Mouse (Mus musculus) midbrain, postnatal 0 days (tissue): ENCODE data around the gene Il12rb2. TPM values are rescaled to one million over a fixed set of nuclear protein-coding genes. Genes with fewer than 3 reads are reported as not detected.

Source experiments
- ATAC-seq: fragments of 200-750 bp; cut with Nextera tagmentation; 2 replicates; pipeline ENCODE4 v1.8.0; 2017; ENCODE audit warnings: moderate number of reproducible peaks, mild to moderate bottlenecking, moderate TSS enrichment, moderate library complexity; ENCODE audit not compliant: low FRiP score
- DNase-seq: peaks from one replicate; pipeline ENCODE4 v3.0.0-alpha.2; 2015; ENCODE audit warnings: low spot score
- H3K27ac ChIP-seq: fragments of 300-500 bp; sonication (generic); 2 replicates; pipeline ENCODE4 v1.5.1; 2014; ENCODE audit warnings: low read depth, mild to moderate bottlenecking, low read length, mixed read lengths
- H3K27me3 ChIP-seq: fragments of 300-500 bp; sonication (generic); 2 replicates; pipeline ENCODE4 v1.6.1; 2014; ENCODE audit warnings: low read length, control low read depth, mixed read lengths; ENCODE audit not compliant: insufficient read depth
- H3K36me3 ChIP-seq: fragments of 300-500 bp; sonication (generic); 2 replicates; pipeline ENCODE4 v1.6.1; 2014; ENCODE audit warnings: low read length, control low read depth, mixed read lengths; ENCODE audit not compliant: insufficient read depth
- H3K4me1 ChIP-seq: fragments of 300-500 bp; sonication (generic); 2 replicates; pipeline ENCODE4 v1.6.1; 2014; ENCODE audit warnings: mild to moderate bottlenecking, control low read depth, antibody characterized with exemption, low read length, mixed read lengths; ENCODE audit not compliant: insufficient read depth
- H3K4me2 ChIP-seq: fragments of 300-500 bp; sonication (generic); 2 replicates; pipeline ENCODE4 v1.6.1; 2014; ENCODE audit warnings: low read depth, mild to moderate bottlenecking, low read length, mixed read lengths; ENCODE audit not compliant: poor library complexity, severe bottlenecking
- H3K4me3 ChIP-seq: fragments of 300-500 bp; sonication (generic); 2 replicates; pipeline ENCODE4 v1.5.1; 2014; ENCODE audit warnings: low read depth, mild to moderate bottlenecking, low read length, moderate library complexity
- H3K9ac ChIP-seq: fragments of 300-500 bp; sonication (generic); replicated peaks from 2 replicates; pipeline ENCODE4 v1.6.1; 2014; ENCODE audit warnings: mild to moderate bottlenecking, low read length, moderate library complexity, mixed read lengths; ENCODE audit not compliant: poor library complexity, severe bottlenecking
- H3K9me3 ChIP-seq: fragments of 300-500 bp; sonication (generic); 2 replicates; pipeline ENCODE4 v1.6.1; 2016; ENCODE audit warnings: low read length, control low read depth
- CTCF ChIP-seq: IDR thresholded peaks from 2 replicates; pipeline ENCODE4 v1.5.1; 2016; ENCODE audit warnings: antibody characterized with exemption, mild to moderate bottlenecking
- WGBS: fragments of 180-500 bp; shearing (Covaris S2); extraction: QIAGEN DNeasy Blood & Tissue Kit; methylation state at CpG from one replicate; pipeline ENCODE4 v1.1.7; 2014; 5-methylcytosine and 5-hydroxymethylcytosine counted together
- polyA plus RNA-seq: library from polyadenylated mRNA; unstranded; fragments of >200 nt; fragmentation: Nextera tagmentation; extraction: Ambion mirVana; gene quantifications from 2 replicates; pipeline ENCODE4 v1.2.1, GENCODE M21; 2015
- total RNA-seq: library from RNA; depleted of rRNA; stranded (reverse); fragments of >200 nt; gene quantifications from 2 replicates; pipeline ENCODE4 v1.2.3, GENCODE M21; 2014

Gene Il12rb2
- total and polyA plus RNA-seq, 2 experiments from 2014 or later = 0.07 to 0.22 TPM

GRCm38 (mm10) chr6:67317827-67318338, 58.1 kb downstream of the Il12rb2 start:
- TF ChIP-seq CTCF = no peak
- DNase-seq = no peak
- H3K4me1 ChIP-seq = no peaks in the 10 kb centered on the region
- H3K9me3 ChIP-seq = no peaks in the 10 kb centered on the region
- H3K9ac ChIP-seq = no peak overlapping the region
- WGBS = 83% methylated on average over 8 of the region's 8 CpGs
- H3K36me3 ChIP-seq = no peaks in the 10 kb centered on the region
- no peak overlapping the region for H3K4me2 ChIP-seq
- H3K27ac ChIP-seq = no peak overlapping the region
- H3K4me3 ChIP-seq = no peak overlapping the region
- no peaks in the 10 kb centered on the region for H3K27me3 ChIP-seq
- ATAC-seq = no peak

GRCm38 (mm10) chr6:67317068-67317467, 58.9 kb downstream of the Il12rb2 start:
- no peaks in the 10 kb centered on the region for H3K4me1 ChIP-seq
- no peak overlapping the region for H3K9ac ChIP-seq
- H3K27ac ChIP-seq = no peak overlapping the region
- WGBS = 80% methylated on average over 5 of the region's 5 CpGs
- ATAC-seq = no peak
- TF ChIP-seq CTCF = no peak
- no peaks in the 10 kb centered on the region for H3K36me3 ChIP-seq
- H3K27me3 ChIP-seq = no peaks in the 10 kb centered on the region
- H3K4me2 ChIP-seq = no peak overlapping the region
- H3K4me3 ChIP-seq = no peak overlapping the region
- no peaks in the 10 kb centered on the region for H3K9me3 ChIP-seq
- no peak for DNase-seq

- Histone ChIP-seq H3K4me1 (no peaks in the 10 kb centered on the region), H3K4me2 (no peak overlapping the region), H3K27me3 (no peaks in the 10 kb centered on the region), H3K9ac (no peak overlapping the region), H3K36me3 (no peaks in the 10 kb centered on the region), H3K27ac (no peak overlapping the region), H3K9me3 (no peaks in the 10 kb centered on the region), H3K4me3 (no peak overlapping the region)
- 80% methylated on average over 1 of the region's 1 CpGs for WGBS
- DNase-seq (no peak), ATAC-seq (no peak)
- TF ChIP-seq CTCF = no peak
These were observed 61.3 kb downstream of the Il12rb2 start for GRCm38 (mm10) chr6:67314697-67315096.

GRCm38 (mm10) chr6:67309752-67310151, 66.2 kb downstream of the Il12rb2 start:
- Histone ChIP-seq H3K27ac (no peak overlapping the region), H3K36me3 (no peaks in the 10 kb centered on the region), H3K9me3 (no peaks in the 10 kb centered on the region), H3K4me3 (no peak overlapping the region), H3K4me1 (no peaks in the 10 kb centered on the region), H3K9ac (no peak overlapping the region), H3K27me3 (no peaks in the 10 kb centered on the region), H3K4me2 (no peak overlapping the region)
- no peak for ATAC-seq
- no peak for DNase-seq
- WGBS = 87% methylated on average over 3 of the region's 3 CpGs
- TF ChIP-seq CTCF = no peak

GRCm38 (mm10) chr6:67308994-67309393, 67.0 kb downstream of the Il12rb2 start:
- Histone ChIP-seq H3K9me3 (no peaks in the 10 kb centered on the region), H3K4me3 (no peak overlapping the region), H3K4me2 (no peak overlapping the region), H3K36me3 (no peaks in the 10 kb centered on the region), H3K27me3 (no peaks in the 10 kb centered on the region), H3K27ac (no peak overlapping the region), H3K9ac (no peak overlapping the region), H3K4me1 (no peaks in the 10 kb centered on the region)
- TF ChIP-seq CTCF = no peak
- WGBS = 87% methylated on average over 3 of the region's 3 CpGs
- no peak for DNase-seq
- ATAC-seq = no peak

GRCm38 (mm10) chr6:67303210-67303609, 72.8 kb downstream of the Il12rb2 start:
- 91% methylated on average over 10 of the region's 10 CpGs for WGBS
- no peaks in the 10 kb centered on the region for H3K4me1 ChIP-seq

More at GRCm38 (mm10) chr6:67303210-67303609, 72.8 kb downstream of the Il12rb2 start:
- H3K4me2 ChIP-seq = no peak overlapping the region
- H3K9ac ChIP-seq = no peak overlapping the region
- H3K4me3 ChIP-seq = no peak overlapping the region
- H3K27ac ChIP-seq = no peak overlapping the region
- ATAC-seq = no peak
- TF ChIP-seq CTCF = no peak
- no peak for DNase-seq
- H3K27me3 ChIP-seq = no peaks in the 10 kb centered on the region
- no peaks in the 10 kb centered on the region for H3K36me3 ChIP-seq
- H3K9me3 ChIP-seq = no peaks in the 10 kb centered on the region
